Mouse (Mus musculus) midbrain, postnatal 0 days (tissue): ENCODE measurements at regions not wholly inside any gene's neighbourhood (a gene's known extent, or its start where the extent isn't known, plus 50 kb on each side); places are given as distances from the start of the nearest gene placed in this dataset.

Experiments
- ATAC-seq: fragments of 200-750 bp; cut with Nextera tagmentation; 2 replicates; pipeline ENCODE4 v1.8.0; 2017; ENCODE audit warnings: moderate number of reproducible peaks, mild to moderate bottlenecking, moderate TSS enrichment, moderate library complexity; ENCODE audit not compliant: low FRiP score
- DNase-seq: peaks from one replicate; pipeline ENCODE4 v3.0.0-alpha.2; 2015; ENCODE audit warnings: low spot score
- H3K27ac ChIP-seq: fragments of 300-500 bp; sonication (generic); 2 replicates; pipeline ENCODE4 v1.5.1; 2014; ENCODE audit warnings: low read depth, mild to moderate bottlenecking, low read length, mixed read lengths
- H3K27me3 ChIP-seq: fragments of 300-500 bp; sonication (generic); 2 replicates; pipeline ENCODE4 v1.6.1; 2014; ENCODE audit warnings: low read length, control low read depth, mixed read lengths; ENCODE audit not compliant: insufficient read depth
- H3K36me3 ChIP-seq: fragments of 300-500 bp; sonication (generic); 2 replicates; pipeline ENCODE4 v1.6.1; 2014; ENCODE audit warnings: low read length, control low read depth, mixed read lengths; ENCODE audit not compliant: insufficient read depth
- H3K4me1 ChIP-seq: fragments of 300-500 bp; sonication (generic); 2 replicates; pipeline ENCODE4 v1.6.1; 2014; ENCODE audit warnings: mild to moderate bottlenecking, control low read depth, antibody characterized with exemption, low read length, mixed read lengths; ENCODE audit not compliant: insufficient read depth
- H3K4me2 ChIP-seq: fragments of 300-500 bp; sonication (generic); 2 replicates; pipeline ENCODE4 v1.6.1; 2014; ENCODE audit warnings: low read depth, mild to moderate bottlenecking, low read length, mixed read lengths; ENCODE audit not compliant: poor library complexity, severe bottlenecking
- H3K4me3 ChIP-seq: fragments of 300-500 bp; sonication (generic); 2 replicates; pipeline ENCODE4 v1.5.1; 2014; ENCODE audit warnings: low read depth, mild to moderate bottlenecking, low read length, moderate library complexity
- H3K9ac ChIP-seq: fragments of 300-500 bp; sonication (generic); replicated peaks from 2 replicates; pipeline ENCODE4 v1.6.1; 2014; ENCODE audit warnings: mild to moderate bottlenecking, low read length, moderate library complexity, mixed read lengths; ENCODE audit not compliant: poor library complexity, severe bottlenecking
- H3K9me3 ChIP-seq: fragments of 300-500 bp; sonication (generic); 2 replicates; pipeline ENCODE4 v1.6.1; 2016; ENCODE audit warnings: low read length, control low read depth
- CTCF ChIP-seq: IDR thresholded peaks from 2 replicates; pipeline ENCODE4 v1.5.1; 2016; ENCODE audit warnings: antibody characterized with exemption, mild to moderate bottlenecking
- WGBS: fragments of 180-500 bp; shearing (Covaris S2); extraction: QIAGEN DNeasy Blood & Tissue Kit; methylation state at CpG from one replicate; pipeline ENCODE4 v1.1.7; 2014; 5-methylcytosine and 5-hydroxymethylcytosine counted together

GRCm38 (mm10) chr5:132809181-132809580 lies 266.0 kb upstream of the Auts2 start:
- no peak overlapping the region for H3K4me2 ChIP-seq
- ATAC-seq (no peak), DNase-seq (no peak)
- no peaks in the 10 kb centered on the region for H3K4me1 ChIP-seq
- H3K4me3 ChIP-seq, result no peak overlapping the region
- no peaks in the 10 kb centered on the region for H3K36me3 ChIP-seq
- 77% methylated on average over 4 of the region's 4 CpGs for WGBS
- TF ChIP-seq CTCF, result no peak
- no peaks in the 10 kb centered on the region for H3K27me3 ChIP-seq
- H3K27ac ChIP-seq, result no peak overlapping the region
- no peak overlapping the region for H3K9ac ChIP-seq
- H3K9me3 ChIP-seq, result no peaks in the 10 kb centered on the region

- no peak for ATAC-seq
- Histone ChIP-seq H3K36me3 (no peaks in the 10 kb centered on the region), H3K4me3 (no peak overlapping the region)
Observed at GRCm38 (mm10) chr5:132796061-132796460, 252.9 kb upstream of the Auts2 start.

GRCm38 (mm10) chr5:132792484-132792883 lies 249.3 kb upstream of the Auts2 start:
- Histone ChIP-seq H3K27ac (no peak overlapping the region), H3K9ac (no peak overlapping the region), H3K4me1 (no peaks in the 10 kb centered on the region), H3K4me3 (no peak overlapping the region), H3K9me3 (no peaks in the 10 kb centered on the region), H3K36me3 (no peaks in the 10 kb centered on the region), H3K27me3 (no peaks in the 10 kb centered on the region), H3K4me2 (no peak overlapping the region)
- DNase-seq (no peak), ATAC-seq (no peak)
- TF ChIP-seq CTCF, result no peak
- WGBS, result 77% methylated on average over 5 of the region's 5 CpGs

More at GRCm38 (mm10) chr5:132796061-132796460, 252.9 kb upstream of the Auts2 start:
- TF ChIP-seq CTCF, result no peak
- no peaks in the 10 kb centered on the region for H3K4me1 ChIP-seq
- 50% methylated on average over 1 of the region's 1 CpGs for WGBS
- H3K9ac ChIP-seq, result no peak overlapping the region
- no peak overlapping the region for H3K27ac ChIP-seq
- no peaks in the 10 kb centered on the region for H3K27me3 ChIP-seq
- no peak for DNase-seq
- 0 out of 2 replicates have a peak, but pooled peaks cover 4% of the 10 kb centered on the region for H3K9me3 ChIP-seq
- H3K4me2 ChIP-seq, result no peak overlapping the region

DNA sequence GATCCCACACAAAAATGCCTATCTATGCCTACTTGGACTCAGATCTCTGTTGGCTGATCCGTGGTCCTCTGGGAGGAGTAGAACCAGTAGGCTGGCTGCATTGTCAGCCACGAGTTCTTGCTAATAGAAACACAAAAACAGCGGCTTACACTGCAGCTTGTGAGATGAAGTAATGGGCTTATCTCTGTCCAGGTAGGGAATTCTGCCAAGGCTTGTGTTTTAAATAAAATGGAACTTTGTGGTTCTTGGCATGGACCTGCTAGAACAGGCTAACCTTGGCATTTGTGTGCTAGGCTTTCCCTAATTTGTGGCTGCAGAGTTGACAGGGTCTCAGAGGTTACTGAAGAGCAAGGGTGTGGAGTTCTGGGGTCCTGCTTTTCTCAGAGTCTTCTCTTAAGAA lies 242.1 kb upstream of the Auts2 start:
- no peaks in the 10 kb centered on the region for H3K36me3 ChIP-seq
- H3K27me3 ChIP-seq, result no peaks in the 10 kb centered on the region
- no peak overlapping the region for H3K4me3 ChIP-seq
- H3K27ac ChIP-seq, result no peak overlapping the region
- ATAC-seq, result no peak
- no peaks in the 10 kb centered on the region for H3K9me3 ChIP-seq
- WGBS, result 38% methylated on average over 3 of the region's 3 CpGs
- no peaks in the 10 kb centered on the region for H3K4me1 ChIP-seq
- peak; percentile 35 for DNase-seq
- H3K4me2 ChIP-seq, result no peak overlapping the region
- no peak overlapping the region for H3K9ac ChIP-seq
- no peak for TF ChIP-seq CTCF

GRCm38 (mm10) chr5:132784791-132785190 lies 241.6 kb upstream of the Auts2 start:
- Histone ChIP-seq H3K4me3 (no peak overlapping the region), H3K9ac (no peak overlapping the region), H3K4me2 (no peak overlapping the region), H3K9me3 (no peaks in the 10 kb centered on the region), H3K36me3 (no peaks in the 10 kb centered on the region), H3K4me1 (no peaks in the 10 kb centered on the region), H3K27me3 (no peaks in the 10 kb centered on the region), H3K27ac (no peak overlapping the region)
- DNase-seq (peak; percentile 7), ATAC-seq (no peak)
- TF ChIP-seq CTCF, result no peak
- 67% methylated on average over 4 of the region's 4 CpGs for WGBS

GRCm38 (mm10) chr5:132774141-132774680 lies 231.1 kb upstream of the Auts2 start:
- no peak overlapping the region for H3K4me2 ChIP-seq
- no peak for ATAC-seq
- no peaks in the 10 kb centered on the region for H3K36me3 ChIP-seq
- no peak overlapping the region for H3K4me3 ChIP-seq
- no peak overlapping the region for H3K9ac ChIP-seq
- WGBS, result 66% methylated on average over 1 of the region's 1 CpGs
- no peaks in the 10 kb centered on the region for H3K9me3 ChIP-seq
- no peaks in the 10 kb centered on the region for H3K27me3 ChIP-seq
- DNase-seq, result peak; percentile 15
- H3K27ac ChIP-seq, result no peak overlapping the region
- H3K4me1 ChIP-seq, result no peaks in the 10 kb centered on the region
- TF ChIP-seq CTCF, result no peak
